Mouse (Mus musculus) C2C12 (cell line): Measurements from ENCODE around the gene Sec24a. TPM values are rescaled to one million over a fixed set of nuclear protein-coding genes. Genes with fewer than 3 reads are reported as not detected.
"Not testable (repeated sequence)": the region's sequence is repeated elsewhere in the genome, so short reads cannot be mapped to it uniquely, and the experiment has no call there.

Source experiments
- H3K27me3 ChIP-seq: one replicate; pipeline ENCODE4 v1.6.1; 2011; ENCODE audit not compliant: control insufficient read depth, insufficient read depth, insufficient read length
- H3K36me3 ChIP-seq: one replicate; pipeline ENCODE4 v1.6.1; 2011; ENCODE audit not compliant: control insufficient read depth, insufficient read depth
- H3K4me3 ChIP-seq: one replicate; pipeline ENCODE4 v1.5.1; 2011; ENCODE audit warnings: mild to moderate bottlenecking, control low read depth; ENCODE audit not compliant: poor library complexity, insufficient read depth, severe bottlenecking
- H3K79me2 ChIP-seq: one replicate; pipeline ENCODE4 v1.6.1; 2011; ENCODE audit not compliant: control insufficient read depth, insufficient read depth
- H3K79me3 ChIP-seq: one replicate; pipeline ENCODE4 v1.6.1; 2011; ENCODE audit warnings: low read depth, control low read depth
- H3ac ChIP-seq: one replicate; pipeline ENCODE3; 2011; ENCODE audit warnings: low read depth; ENCODE audit not compliant: control insufficient read depth, insufficient read length
- CEBPB ChIP-seq: IDR thresholded peaks from one replicate; pipeline ENCODE4 v1.6.1; 2011; ENCODE audit warnings: low read depth, mild to moderate bottlenecking, control low read depth, moderate library complexity
- CTCF ChIP-seq: IDR thresholded peaks from one replicate; pipeline ENCODE4 v1.5.1; 2011; ENCODE audit not compliant: control insufficient read depth, insufficient read depth, insufficient read length
- FOSL1 ChIP-seq: IDR thresholded peaks from one replicate; pipeline ENCODE4 v1.8.0; 2011; ENCODE audit warnings: mild to moderate bottlenecking, low read length; ENCODE audit not compliant: poor library complexity, insufficient read depth, severe bottlenecking
- MAX ChIP-seq: IDR thresholded peaks from one replicate; pipeline ENCODE4 v1.6.1; 2011; ENCODE audit warnings: mild to moderate bottlenecking, control low read depth
- MYOD1 ChIP-seq: IDR thresholded peaks from one replicate; pipeline ENCODE4 v1.6.1; 2011; ENCODE audit warnings: low read depth; ENCODE audit not compliant: control insufficient read depth, insufficient read length
- MYOG ChIP-seq: IDR thresholded peaks from one replicate; pipeline ENCODE4 v1.6.1; 2011; ENCODE audit not compliant: control insufficient read depth, insufficient read length; ENCODE audit errors: extremely low read depth
- USF1 ChIP-seq: IDR thresholded peaks from one replicate; pipeline ENCODE4 v1.6.1; 2011; ENCODE audit warnings: low read depth, mild to moderate bottlenecking, control low read depth, moderate library complexity
- polyA plus RNA-seq: library from polyadenylated mRNA; unstranded; fragments of >200 nt; fragmentation: generic; extraction: Trizol; gene quantifications from one replicate; pipeline ENCODE4 v1.2.1, GENCODE M21; 2012; ENCODE audit warnings: missing spikeins

The Sec24a gene
- polyA plus RNA-seq, 1 experiment: 6.2 TPM

DNA sequence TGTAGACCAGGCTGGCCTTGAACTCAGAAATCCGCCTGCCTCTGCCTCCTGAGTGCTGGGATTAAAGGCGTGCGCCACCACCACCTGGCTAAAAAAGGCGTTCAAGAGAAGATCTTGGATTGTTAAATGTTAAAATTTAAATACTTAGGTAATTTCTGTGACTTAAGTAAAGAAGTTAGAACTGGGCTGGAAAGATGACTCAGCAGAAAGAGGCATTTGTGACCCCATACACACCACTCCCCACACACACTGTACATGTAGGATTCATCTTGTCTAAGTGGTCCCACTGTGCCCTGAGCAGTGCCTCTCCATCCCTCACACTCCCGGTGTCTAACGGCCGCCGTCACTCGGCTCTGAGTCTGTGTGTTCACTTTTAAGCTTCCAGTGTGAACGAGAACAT is 57.0 kb downstream of the Sec24a start:
- Histone ChIP-seq H3K27me3 (no peaks in the 10 kb centered on the region), H3K36me3 (peaks cover 72% of the 10 kb centered on the region), H3ac (no peak overlapping the region), H3K79me2 (no peaks in the 10 kb centered on the region), H3K79me3 (no peaks in the 10 kb centered on the region), H3K4me3 (no peak overlapping the region)
- TF ChIP-seq CTCF (no peak), USF1 (no peak), MYOD1 (no peak), MAX (no peak), FOSL1 (no peak), MYOG (no peak), CEBPB (no peak)

DNA sequence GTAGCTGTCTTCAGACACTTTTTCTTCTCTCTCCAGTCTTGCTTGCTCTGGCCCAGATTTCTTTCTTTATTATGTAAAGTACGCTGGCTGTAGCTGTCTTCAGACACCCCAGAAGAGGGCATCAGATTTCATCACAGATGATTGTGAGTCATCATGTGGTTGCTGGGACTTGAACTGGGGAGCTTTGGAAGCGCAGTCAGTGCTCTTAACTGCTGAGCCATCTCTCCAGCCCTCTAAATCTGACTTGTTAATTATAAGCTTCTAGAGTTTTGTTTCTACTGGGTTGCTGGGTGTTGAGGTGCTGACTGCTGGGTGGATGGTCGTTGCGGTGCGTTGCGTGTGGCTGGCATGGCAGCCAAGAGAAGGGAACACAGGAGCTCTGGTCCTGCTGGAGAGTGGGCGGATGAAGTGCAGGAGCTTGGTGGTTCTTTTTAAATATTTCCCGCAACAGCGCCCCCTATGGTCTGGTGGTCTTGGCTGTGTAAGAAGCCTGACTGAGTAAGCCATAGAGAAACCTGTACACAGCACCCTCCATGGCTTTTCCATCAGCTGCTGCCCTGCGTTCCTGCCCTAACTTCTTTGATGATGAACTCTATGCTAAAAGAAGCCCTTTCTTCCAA is 59.9 kb downstream of the Sec24a start:
- no peak overlapping the region for H3ac ChIP-seq
- peaks cover 72% of the 10 kb centered on the region for H3K36me3 ChIP-seq
- no peaks in the 10 kb centered on the region for H3K27me3 ChIP-seq
- TF ChIP-seq CTCF (peak; percentile 7), MAX (no peak)
- no peak overlapping the region for H3K4me3 ChIP-seq
- no peaks in the 10 kb centered on the region for H3K79me3 ChIP-seq
- no peaks in the 10 kb centered on the region for H3K79me2 ChIP-seq

DNA sequence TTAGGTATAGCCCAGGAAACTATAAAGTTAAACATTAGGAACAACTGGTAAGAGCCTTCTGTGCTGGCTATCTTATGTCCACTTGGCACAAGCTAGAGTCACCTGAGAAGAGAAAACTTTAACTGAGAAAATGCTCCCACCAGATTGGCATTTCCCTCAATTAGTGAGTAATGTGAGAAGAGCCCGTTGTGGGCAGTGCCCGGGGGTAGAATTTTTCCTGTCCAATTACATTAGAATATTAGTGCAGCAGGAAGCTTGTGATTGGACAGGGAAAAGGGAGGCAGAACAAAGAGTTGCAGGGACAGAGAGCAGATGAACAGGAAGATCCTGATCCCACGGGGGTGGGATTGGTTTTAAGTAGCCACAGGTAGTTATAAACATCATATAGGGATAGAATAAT is 60.6 kb downstream of the Sec24a start:
- no peaks in the 10 kb centered on the region for H3K27me3 ChIP-seq
- H3K4me3 ChIP-seq: no peak overlapping the region
- peaks cover 74% of the 10 kb centered on the region for H3K36me3 ChIP-seq
- no peak for TF ChIP-seq USF1
- TF ChIP-seq CEBPB: no peak
- TF ChIP-seq MYOG: no peak
- no peak for TF ChIP-seq MYOD1
- no peak for TF ChIP-seq FOSL1
- no peak for TF ChIP-seq CTCF
- no peak for TF ChIP-seq MAX
- H3K79me2 ChIP-seq: no peaks in the 10 kb centered on the region
- H3ac ChIP-seq: no peak overlapping the region
- no peaks in the 10 kb centered on the region for H3K79me3 ChIP-seq

DNA sequence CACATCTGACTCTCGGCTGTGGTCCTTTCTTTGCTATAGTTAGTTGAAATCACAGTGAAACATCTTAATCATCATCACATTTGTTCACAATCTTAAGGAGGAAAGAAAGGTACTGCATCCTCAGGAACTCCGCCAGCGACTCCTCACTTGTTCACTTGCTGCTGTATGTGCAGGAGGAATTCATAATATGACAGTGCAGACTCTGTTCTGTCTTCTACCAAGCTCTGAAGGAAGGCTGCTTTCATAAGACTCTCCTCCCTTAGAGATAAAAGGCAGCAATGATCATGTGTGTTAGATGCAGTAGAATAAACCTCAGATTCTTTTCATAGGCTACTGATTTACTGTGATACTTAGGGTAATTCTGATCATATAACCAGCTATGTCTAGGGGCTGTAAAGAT is 68.5 kb downstream of the Sec24a start:
- Histone ChIP-seq H3K36me3 (peaks cover 75% of the 10 kb centered on the region), H3ac (no peak overlapping the region), H3K79me3 (no peaks in the 10 kb centered on the region), H3K27me3 (no peaks in the 10 kb centered on the region), H3K4me3 (no peak overlapping the region), H3K79me2 (no peaks in the 10 kb centered on the region)
- TF ChIP-seq MYOG (no peak), USF1 (no peak), FOSL1 (no peak), CTCF (no peak), MAX (no peak), MYOD1 (no peak), CEBPB (no peak)

DNA sequence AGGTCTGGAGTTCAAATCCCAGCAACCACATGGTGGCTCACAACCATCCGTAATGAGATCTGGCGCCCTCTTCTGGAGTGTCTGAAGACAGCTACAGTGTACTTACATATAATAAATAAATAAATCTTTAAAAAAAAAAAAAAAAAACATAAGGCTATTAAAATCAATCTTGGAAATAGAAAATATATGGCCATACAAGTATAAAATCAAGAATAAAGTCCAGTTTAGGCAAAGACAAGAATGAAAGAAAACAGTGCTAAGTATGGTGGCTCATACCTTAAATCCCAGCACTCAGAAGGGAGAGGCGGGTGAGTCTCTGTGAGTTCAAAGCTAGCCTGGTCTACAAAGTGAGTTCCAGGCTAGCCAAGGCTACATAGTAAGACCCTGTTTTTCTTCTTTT is 72.8 kb downstream of the Sec24a start:
- not testable (repeated sequence) for H3ac ChIP-seq, H3K27me3 ChIP-seq, H3K4me3 ChIP-seq, H3K79me3 ChIP-seq
- peaks cover 51% of the 10 kb centered on the region for H3K36me3 ChIP-seq
- H3K79me2 ChIP-seq: peaks cover 20% of the 10 kb centered on the region

DNA sequence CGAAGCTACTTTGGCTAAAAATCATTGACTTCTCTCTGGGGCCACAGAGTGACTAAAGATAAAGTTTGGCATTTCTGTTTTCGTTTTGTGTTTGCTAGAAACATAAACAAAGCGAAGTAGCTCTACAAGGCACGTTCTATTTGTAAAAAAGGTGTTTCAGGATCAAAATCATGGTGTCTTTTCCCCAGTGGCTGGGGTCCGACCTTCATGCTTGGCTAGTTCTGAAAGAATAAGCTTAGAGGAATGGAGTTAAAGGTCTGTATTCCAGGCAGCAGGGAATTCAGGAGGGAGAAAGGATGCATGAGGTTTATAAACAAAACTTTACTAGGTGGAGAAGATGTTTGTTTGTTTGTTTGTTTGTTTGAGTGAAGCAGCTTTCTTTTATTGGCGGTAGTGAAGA is 74.1 kb downstream of the Sec24a start:
- H3K79me2 ChIP-seq: peaks cover 20% of the 10 kb centered on the region
- H3K36me3 ChIP-seq: peaks cover 50% of the 10 kb centered on the region
- H3ac ChIP-seq: peak overlapping the region; percentile 25
- peak overlapping the region; percentile 30 for H3K4me3 ChIP-seq
- peaks cover 4% of the 10 kb centered on the region for H3K79me3 ChIP-seq
- no peaks in the 10 kb centered on the region for H3K27me3 ChIP-seq
- TF ChIP-seq MYOD1 (no peak), CTCF (no peak), FOSL1 (no peak), MAX (no peak), MYOG (no peak), CEBPB (no peak), USF1 (no peak)
